Mouse (Mus musculus) midbrain, embryonic 12.5 days (tissue): ENCODE measurements at regions not wholly inside any gene's neighbourhood (a gene's known extent, or its start where the extent isn't known, plus 50 kb on each side); places are given as distances from the start of the nearest gene placed in this dataset. TPM values are rescaled to one million over a fixed set of nuclear protein-coding genes. Genes with fewer than 3 reads are reported as not detected.

ENCODE experiments used
- microRNA-seq: library from miRNA; unstranded; fragments of <30 nt; microRNA quantifications from one replicate; pipeline ENCODE4, GENCODE M21; 2017

Small RNA genes in the stretch of these regions (microRNA-seq; reads per million reads assigned to microRNA genes)
- gene Gm25779: not detected
